Mouse (Mus musculus) adrenal gland, adult (tissue): ENCODE results near the gene Bcl2l14.

Experiments used
- DNase-seq, 2 experiments: peaks; one replicate each; pipeline ENCODE4 v3.0.0; 2022 to 2023; ENCODE audit warnings: low spot score in 1 of 2; ENCODE audit not compliant: inconsistent age in 2 of 2

The Bcl2l14 gene

DNA sequence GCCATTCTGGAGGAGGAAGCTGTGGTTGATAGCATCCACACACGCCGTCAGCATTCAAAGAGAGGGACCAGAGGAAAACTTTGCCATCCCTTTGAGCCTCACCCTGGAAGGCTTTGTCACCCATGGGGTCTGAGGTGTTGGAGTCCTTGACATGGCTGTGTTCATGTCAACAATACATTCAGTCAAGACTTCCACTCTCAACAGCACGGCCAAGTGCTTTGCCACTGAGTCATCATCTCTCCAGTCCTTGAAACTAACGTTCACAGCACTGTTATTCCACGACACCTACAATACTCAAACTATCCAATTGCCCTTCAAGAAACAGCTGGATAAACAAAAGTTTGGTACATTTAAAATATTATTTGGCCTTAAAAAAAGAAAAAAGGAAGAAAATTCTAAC lies 46.1 kb downstream of the Bcl2l14 start:
- no peak for DNase-seq

DNA sequence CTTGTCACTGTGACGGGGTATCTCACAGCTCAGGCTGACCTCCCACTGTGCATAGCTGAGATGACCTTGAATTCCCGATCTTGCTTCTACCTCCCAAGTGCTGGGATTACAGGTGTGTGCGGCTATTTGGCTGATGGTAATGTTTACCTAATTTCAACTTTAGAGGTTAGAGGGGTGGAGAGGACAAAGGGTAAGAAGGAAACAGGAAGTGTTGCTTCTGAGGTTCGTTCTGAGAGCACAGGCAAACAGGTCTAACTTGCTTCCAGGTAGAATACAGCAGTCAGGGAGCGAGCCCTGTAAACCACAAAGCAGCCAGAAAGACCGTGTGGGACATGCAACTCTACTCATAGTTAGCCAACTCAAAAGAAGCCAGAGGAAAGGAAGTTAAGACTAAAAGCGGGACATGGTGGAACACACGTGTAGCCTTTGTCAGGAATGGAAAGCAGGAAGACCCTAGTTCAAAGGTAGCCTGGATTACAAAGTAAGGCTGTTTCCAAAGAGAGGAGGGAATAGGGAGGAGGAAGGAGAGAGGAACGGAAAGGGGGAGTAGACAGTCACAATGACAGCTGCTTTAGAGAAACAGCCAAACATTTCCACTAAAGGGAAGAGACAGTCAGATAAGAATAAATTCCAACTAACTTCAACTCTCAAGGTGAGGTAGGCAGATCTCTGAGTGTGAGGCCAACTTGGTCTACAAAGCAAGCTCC lies 47.2 kb downstream of the Bcl2l14 start:
- DNase-seq = no peak

DNA sequence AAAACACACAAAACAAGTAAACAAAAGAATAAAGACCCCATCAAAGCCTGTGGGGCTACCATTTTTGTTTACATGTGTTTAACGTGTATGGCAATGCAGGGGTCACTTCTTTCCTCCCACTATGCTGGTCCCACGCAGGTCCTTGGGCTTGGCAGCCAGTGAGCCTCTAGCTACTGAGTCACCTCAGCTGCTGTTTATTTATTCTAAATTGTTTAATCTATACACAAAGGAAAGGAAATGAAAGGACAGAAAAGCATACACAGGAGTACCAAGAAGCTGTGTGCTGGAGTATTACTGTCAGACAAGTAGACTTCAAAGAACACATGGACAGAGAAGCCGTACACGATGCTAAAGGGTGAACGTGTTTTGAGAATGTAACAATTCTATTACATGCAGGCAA lies 47.8 kb downstream of the Bcl2l14 start:
- no peak for DNase-seq

DNA sequence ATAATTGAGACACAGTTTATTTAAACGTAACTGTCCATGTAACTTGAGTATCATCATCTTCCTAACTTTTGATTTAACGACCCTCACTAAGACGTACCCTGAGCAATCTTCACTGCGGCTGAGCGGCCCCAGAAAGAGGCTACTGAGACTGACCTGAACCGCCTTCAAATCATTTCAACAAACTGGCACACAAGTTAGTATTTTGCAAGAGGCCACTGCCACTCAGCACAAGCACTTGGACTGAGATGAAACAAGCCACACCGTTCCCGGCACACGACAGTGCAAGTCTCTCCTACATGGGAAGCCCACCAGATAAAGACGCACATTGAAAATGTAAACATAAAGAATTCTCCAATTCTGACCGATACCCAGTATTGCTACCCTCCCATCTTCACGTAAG lies 52.3 kb downstream of the Bcl2l14 start:
- DNase-seq = no peak

DNA sequence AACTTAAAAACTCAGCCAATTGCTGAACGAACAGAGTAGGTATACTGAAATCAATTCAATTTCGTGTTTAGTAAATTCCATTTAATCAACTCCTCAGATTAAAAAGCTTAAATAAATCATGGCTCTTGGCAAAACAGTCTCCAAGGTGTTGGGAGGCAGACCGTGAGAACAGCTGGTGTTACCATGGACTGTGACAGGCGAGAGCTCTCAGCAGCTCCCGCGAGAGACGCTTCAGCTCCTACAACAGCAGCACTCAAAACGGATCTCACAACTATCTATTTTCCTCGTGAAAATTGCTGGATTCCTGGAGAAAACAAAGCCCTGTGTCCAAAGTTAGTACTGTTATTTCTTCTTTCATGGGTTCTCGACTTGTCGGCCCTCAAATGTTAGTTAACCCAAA lies 53.8 kb downstream of the Bcl2l14 start:
- no peak for DNase-seq

DNA sequence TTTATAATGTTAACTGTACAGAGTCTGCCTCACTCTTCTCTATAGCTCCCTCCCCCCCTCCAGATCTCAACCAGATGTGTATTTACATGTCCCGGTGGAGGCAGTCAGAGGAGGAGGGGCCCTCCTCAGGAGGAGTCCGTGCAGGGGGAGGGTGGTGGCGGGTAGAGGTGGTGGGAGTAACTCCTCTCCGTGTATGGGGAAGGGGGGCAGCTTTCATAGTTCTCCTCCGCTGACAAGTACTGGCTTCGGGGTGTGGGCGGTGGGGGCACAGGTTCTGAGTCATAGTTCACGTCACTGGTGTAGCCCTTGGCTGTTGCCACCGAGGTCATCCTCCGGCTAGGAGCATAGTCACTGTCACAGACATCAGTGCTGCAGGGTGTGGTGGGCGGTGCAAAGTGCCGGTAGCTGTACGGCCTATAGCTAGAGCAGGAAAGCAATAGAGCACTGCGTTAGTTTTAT lies 54.6 kb downstream of the Bcl2l14 start:
- DNase-seq = peak; percentile 81 to 90

DNA sequence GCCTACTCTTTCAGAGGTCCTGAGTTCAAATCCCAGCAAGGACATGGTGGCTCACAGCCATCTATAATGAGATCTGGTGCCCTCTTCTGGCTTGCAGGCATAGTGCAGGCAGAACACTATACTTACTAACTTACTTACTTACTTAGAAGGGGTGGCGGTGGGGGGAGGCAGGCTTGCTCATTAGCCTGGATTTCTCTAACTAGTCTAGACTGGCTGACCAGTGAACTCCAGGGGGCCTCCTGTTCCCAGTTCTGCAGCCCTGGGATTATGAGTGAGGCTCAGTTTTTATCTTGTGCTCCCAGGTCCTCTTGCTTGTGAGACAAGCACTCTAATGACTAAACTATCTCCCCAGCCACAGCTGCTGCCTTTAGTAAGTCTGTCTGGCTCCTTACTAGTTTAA lies 58.0 kb downstream of the Bcl2l14 start:
- peak in 1 of 2 experiments; percentile 54 for DNase-seq

DNA sequence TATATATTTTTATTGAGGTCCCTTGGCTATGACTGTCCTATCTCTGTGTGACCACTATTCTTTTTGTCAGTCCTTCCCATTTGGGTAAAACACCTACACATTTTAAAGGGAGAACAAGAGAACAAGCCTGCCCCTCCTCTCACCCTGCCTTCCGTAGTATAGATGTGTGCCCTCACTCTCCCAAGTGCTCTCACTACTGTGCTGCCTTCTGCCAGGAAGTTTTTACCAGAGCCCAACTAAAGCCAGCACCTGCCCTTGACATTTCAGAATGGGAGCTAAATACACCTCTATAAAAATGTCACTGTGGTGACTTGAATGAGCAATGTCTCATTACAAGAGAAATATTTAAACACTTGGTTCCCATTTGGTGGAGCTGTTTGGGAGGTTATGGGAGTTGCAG lies 62.3 kb downstream of the Bcl2l14 start:
- peak; percentile 64 to 83 for DNase-seq

DNA sequence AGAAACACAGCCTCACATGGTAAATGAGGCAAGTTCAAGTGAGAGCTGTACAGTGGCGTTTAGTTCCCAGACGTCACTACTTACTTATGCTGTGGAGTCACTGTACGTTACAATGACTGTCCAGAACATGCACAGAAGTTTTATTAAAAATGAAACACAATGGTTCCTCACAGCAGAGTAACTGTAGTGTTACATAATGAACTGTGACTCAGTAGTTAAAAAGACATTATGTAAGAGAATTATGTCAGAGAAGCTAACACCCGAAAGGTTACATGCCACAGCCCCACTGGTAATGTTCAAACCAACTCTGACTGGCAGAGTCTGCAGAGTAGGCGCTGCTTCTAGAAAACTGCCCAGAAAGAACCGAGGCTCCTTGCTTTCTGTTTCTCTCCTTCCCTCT lies 65.1 kb downstream of the Bcl2l14 start:
- peak in 1 of 2 experiments; percentile 73 for DNase-seq

DNA sequence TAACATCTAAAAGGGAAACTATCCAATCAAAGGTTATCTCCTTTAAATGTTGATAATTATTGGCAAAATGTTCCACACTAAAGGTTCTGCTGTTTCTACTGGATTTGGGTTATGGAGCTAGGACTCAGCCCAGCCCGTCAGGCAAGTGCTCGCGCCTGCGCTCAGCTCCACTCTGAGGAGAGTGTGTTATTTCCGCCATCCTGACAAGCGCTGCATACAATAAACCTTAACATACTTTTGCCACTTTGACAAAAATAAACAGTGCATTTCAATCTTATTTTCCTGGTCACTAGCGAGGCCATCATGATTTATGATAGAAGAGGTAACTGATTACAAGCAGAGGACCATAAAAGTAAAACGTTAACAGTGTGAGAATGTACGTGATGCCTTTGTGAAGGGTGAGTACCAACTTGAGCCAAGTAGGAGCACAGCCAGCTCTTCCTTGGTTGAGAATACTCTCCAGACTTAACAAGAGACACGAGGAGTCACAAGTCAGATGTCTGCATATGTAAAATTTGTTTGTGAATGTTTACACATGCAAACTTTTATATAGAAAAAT lies 70.6 kb downstream of the Bcl2l14 start:
- no peak for DNase-seq

DNA sequence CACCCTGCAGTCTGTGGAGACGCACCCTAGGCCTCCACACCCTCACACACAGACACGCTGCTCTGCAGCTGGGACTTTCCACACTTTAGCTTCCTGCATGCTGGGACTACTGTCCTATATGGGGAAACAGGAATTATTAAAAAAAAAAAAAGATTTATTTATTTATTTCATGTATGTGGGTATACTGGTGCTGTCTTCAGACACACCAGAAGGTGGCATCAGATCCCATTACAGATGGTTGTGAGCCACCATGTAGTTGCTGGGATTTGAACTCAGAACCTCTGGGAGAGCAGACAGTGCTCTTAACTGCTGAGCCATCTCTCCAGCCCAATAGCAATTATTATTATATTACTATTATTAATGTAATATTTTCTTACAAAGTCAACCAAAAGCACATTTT lies 73.2 kb downstream of the Bcl2l14 start:
- DNase-seq = no peak

DNA sequence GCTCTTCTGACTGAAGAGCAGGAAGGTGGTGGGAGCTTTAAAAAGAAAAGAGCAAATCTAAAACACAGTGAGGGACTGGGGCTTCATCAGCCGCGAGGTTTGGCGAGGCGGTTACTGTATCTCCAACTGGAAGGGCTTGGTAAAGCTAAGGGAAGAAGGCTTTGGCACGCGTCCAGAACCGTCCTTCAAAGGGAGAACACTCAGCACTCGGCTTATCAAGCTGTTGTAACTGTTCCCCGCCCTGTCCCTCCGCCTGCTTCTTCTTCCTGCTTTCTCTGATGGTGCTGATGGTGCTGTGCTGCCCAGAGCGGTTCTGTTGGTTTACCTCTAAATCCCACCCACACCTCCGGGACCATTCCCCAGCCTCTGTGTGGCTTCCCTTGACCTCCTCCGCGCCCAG lies 74.7 kb downstream of the Bcl2l14 start:
- peak; percentile 89 to 94 for DNase-seq

DNA sequence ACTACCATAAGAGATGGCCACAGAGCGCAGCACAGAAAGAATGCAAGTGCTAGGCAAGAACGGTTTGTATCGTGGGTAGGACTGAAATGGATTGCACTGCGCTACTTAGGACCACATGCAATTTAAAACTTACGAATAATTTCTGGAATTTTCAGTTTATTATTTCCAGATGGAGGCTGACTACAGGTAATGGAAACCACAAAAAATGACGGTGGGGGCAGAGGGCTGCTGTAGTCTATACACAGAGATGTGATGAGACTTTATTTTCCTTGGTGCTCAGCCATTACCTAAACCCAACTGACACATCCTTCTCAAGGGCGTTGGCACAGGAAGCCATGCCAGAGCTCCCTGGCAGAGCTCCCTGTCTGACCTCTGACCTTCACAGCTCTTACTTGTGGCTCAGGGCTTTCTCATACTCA lies 77.0 kb downstream of the Bcl2l14 start:
- DNase-seq = peak; percentile 86 to 94

DNA sequence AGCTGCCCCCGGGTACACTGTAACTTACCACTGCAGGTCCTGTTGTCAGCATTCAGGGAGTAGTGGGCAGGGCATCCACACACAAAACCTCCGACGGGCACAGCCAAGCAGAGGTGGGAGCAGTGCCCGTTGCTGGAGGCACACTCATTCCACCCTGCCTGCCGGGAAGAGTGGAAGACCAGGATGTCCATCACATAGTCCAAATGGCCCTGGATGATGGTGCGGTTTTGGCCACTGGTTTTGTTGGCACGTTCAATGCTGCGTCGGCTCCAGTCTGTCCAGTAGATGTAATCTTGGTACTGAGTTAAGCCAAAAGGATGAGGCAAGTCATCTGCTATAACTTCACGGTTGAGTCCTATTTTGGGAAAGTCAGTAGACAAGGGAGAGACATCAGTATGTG lies 83.4 kb downstream of the Bcl2l14 start:
- no peak for DNase-seq

DNA sequence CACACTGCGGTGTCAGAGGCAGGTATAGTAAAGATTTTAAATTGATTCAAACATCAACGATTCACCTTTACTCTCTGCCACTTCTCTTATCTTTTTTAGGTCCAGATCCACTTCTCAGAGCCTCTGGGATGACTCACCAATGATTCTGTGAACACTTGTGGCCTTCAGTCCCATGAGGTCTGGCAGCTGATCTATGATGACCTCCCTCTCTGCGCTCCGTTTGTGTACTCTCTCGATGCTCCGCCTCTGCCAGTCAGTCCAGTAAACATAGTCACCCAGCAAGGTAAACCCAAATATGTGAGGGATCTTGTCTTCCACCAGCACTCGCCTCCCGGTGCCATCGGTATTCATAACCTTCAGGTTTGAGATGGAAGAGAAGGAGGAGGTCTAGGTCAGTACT lies 90.2 kb downstream of the Bcl2l14 start:
- DNase-seq = peak; percentile 72 to 87
